Mouse (Mus musculus): Measurements from ENCODE around the gene Ctdnep1.

DNA sequence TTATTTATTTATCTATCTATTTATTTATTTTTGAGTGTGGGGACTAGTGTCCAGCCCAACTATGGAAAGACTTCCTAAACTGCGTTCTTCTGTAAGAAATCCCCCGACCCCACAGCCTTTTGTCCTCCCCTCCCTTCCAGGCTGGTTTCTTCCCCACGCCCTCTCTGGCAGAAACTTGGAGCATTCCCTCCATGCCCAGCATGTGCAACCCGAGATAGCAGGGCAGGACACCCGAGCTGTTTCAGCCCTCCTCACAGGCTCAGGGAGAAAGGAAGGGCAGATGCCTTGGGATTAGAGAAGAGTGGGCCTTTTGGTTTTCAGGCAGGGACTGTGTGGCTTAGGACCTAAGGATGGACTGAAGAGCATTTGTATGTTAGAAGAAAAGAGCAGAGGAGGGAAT lies 1.9 kb downstream of the Ctdnep1 start:
- TF ChIP-seq CTCF (IDR thresholded peaks at IDR 0.05; ENCODE audit: low read depth) (no peak), EP300 (IDR thresholded peaks at IDR 0.05; ENCODE audit: low read depth) (no peak)

All from liver, postnatal 0 days (tissue).